Mouse (Mus musculus) small intestine, adult 2 months (tissue): ENCODE measurements at regions not wholly inside any gene's neighbourhood (a gene's known extent, or its start where the extent isn't known, plus 50 kb on each side); places are given as distances from the start of the nearest gene placed in this dataset.

ENCODE experiments used
- H3K27ac ChIP-seq: fragments of 200-500 bp; 2 replicates; pipeline ENCODE4 v1.5.1; 2012; ENCODE audit warnings: low read depth, low read length, control low read depth, inconsistent platforms; ENCODE audit not compliant: insufficient read depth
- H3K27me3 ChIP-seq: fragments of 200-500 bp; 2 replicates; pipeline ENCODE4 v1.6.1; 2012; ENCODE audit warnings: mild to moderate bottlenecking, moderate library complexity, low read length, inconsistent platforms; ENCODE audit not compliant: control insufficient read depth, insufficient read depth
- H3K36me3 ChIP-seq: fragments of 200-500 bp; 2 replicates; pipeline ENCODE4 v1.6.1; 2012; ENCODE audit warnings: mild to moderate bottlenecking, low read length, control low read depth, inconsistent platforms; ENCODE audit not compliant: control insufficient read depth, insufficient read depth
- H3K4me1 ChIP-seq: fragments of 200-500 bp; 2 replicates; pipeline ENCODE4 v1.6.1; 2012; ENCODE audit warnings: low read length, inconsistent platforms, mixed read lengths; ENCODE audit not compliant: control insufficient read depth, insufficient read depth, insufficient read length
- H3K4me3 ChIP-seq: fragments of 200-500 bp; 2 replicates; pipeline ENCODE4 v1.5.1; 2012; ENCODE audit warnings: low read depth, mild to moderate bottlenecking, control low read depth, inconsistent platforms, low read length, moderate library complexity
- CTCF ChIP-seq: fragments of 200-500 bp; IDR thresholded peaks from 2 replicates; pipeline ENCODE4 v1.5.1; 2012; ENCODE audit warnings: low read depth, mild to moderate bottlenecking, control low read depth, inconsistent platforms, low read length, moderate library complexity, mixed read lengths; ENCODE audit not compliant: insufficient replicate concordance, insufficient read length; ENCODE audit errors: extremely low read depth
- POLR2A ChIP-seq: fragments of 200-500 bp; IDR thresholded peaks from 2 replicates; pipeline ENCODE4 v1.6.1; 2012; ENCODE audit warnings: low read depth, mild to moderate bottlenecking, control low read depth, inconsistent platforms, low read length, moderate library complexity
- WGBS: fragments of 180-500 bp; shearing (Covaris S2); methylation state at CpG from one replicate; pipeline ENCODE4 v1.1.7; 2018; 5-methylcytosine and 5-hydroxymethylcytosine counted together

DNA sequence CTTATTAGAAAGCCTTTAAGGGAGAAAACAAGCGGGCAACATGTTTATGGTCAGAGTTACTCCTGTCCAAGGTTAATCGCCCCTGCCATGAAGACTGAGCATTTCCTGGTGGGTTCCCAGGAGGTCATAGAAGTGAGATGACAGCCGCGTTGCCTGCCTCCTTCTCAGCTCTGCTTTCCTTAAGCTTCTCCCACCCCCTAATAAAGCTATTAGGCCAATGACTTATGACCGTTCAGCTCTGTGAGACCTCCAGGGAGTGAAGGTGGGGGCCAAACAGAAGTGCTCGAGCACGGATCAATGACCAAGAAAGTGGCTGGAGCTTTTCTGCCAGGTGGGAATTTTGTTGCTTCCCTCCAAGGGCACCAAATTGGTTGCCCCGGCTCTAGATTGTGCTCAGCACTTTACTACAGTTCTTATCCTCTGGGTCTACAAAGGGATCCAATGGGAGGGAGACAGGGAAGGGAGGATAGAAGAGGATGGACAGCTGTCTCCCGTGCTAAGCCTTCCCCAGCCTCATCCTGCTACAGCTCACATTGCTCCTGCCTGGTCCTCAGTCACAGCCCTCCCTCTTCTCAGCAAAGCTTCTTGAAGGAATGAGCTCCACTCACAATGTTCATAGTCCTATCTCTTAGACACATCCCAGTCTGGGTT lies 151.1 kb upstream of the Ppp2r3a start:
- Histone ChIP-seq H3K27ac (no peak overlapping the region), H3K4me3 (no peak overlapping the region), H3K36me3 (no peaks in the 10 kb centered on the region), H3K27me3 (no peaks in the 10 kb centered on the region), H3K4me1 (no peaks in the 10 kb centered on the region)
- no peak for TF ChIP-seq POLR2A
- TF ChIP-seq CTCF = no peak
- WGBS = 28% methylated on average over 9 of the region's 9 CpGs

DNA sequence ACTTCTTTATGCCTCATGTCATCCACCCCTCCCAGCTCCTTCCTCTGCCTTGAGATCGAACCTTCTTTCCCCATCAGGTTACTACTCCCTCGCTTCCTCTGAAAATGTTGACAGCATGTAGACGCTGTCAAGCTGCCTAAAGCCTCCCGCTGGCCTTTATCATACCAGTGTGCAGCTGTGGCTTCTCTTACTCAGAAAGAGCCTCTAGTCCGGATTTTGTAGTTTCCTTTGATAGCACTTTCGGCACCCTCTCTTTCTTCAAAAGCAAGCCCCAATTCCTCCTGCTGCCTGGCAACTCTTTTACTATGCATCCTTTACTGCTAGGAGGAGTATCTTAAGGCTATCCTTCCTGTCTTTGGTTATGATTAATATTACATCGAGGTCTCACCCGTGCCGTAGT lies 149.8 kb upstream of the Ppp2r3a start:
- H3K36me3 ChIP-seq = no peaks in the 10 kb centered on the region
- H3K27ac ChIP-seq = no peak overlapping the region
- H3K4me1 ChIP-seq = no peaks in the 10 kb centered on the region
- WGBS = 61% methylated on average over 9 of the region's 9 CpGs
- no peak overlapping the region for H3K4me3 ChIP-seq
- TF ChIP-seq POLR2A (no peak), CTCF (no peak)
- no peaks in the 10 kb centered on the region for H3K27me3 ChIP-seq

DNA sequence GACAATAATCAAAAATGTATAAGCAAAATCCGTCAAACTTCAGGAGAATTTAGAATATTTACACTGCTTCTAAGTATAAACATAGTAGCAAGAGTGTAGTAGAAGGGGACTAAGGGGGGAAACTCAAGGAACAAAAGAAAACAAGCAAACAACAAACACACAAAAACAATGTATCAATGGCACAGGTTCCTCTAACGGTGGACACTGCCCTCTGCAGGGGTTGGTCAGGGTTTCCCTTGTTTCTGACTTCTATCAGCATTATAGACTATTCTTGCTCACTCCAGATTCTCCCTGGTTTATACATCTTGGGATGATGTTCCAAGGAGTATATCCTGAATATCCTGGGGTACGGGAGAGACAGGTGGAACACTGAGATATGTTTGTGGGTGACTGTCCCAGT lies 147.3 kb upstream of the Ppp2r3a start:
- 59% methylated on average over 3 of the region's 3 CpGs for WGBS
- no peak for TF ChIP-seq POLR2A
- no peak for TF ChIP-seq CTCF
- H3K27ac ChIP-seq = no peak overlapping the region

DNA sequence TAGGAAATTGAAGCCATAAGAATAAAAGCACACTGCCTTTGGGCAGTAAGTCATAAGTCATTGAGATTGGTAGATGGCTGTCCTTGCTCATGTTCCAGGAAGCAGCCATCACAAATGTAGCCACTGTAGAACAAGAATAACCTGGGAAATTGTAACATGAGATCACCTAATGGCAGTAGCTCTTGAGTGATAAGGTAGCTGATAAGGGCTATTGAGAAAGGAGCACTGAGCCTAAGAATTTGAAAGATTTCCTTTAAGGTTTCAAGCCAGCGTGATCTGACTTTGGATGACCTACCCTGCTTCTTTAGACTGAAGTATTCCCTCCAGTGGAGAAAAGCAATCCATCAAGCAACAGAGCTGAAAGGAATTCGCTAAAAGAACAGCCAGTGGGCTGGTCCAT lies 117.8 kb upstream of the Ppp2r3a start:
- Histone ChIP-seq H3K4me1 (no peaks in the 10 kb centered on the region), H3K27ac (no peak overlapping the region), H3K36me3 (no peaks in the 10 kb centered on the region), H3K27me3 (no peaks in the 10 kb centered on the region), H3K4me3 (no peak overlapping the region)
- TF ChIP-seq POLR2A = no peak
- no peak for TF ChIP-seq CTCF
- WGBS = 11% methylated on average over 2 of the region's 2 CpGs

More for the DNA sequence above, 147.3 kb upstream of the Ppp2r3a start:
- Histone ChIP-seq H3K27me3 (no peaks in the 10 kb centered on the region), H3K4me3 (no peak overlapping the region), H3K36me3 (no peaks in the 10 kb centered on the region), H3K4me1 (no peaks in the 10 kb centered on the region)

DNA sequence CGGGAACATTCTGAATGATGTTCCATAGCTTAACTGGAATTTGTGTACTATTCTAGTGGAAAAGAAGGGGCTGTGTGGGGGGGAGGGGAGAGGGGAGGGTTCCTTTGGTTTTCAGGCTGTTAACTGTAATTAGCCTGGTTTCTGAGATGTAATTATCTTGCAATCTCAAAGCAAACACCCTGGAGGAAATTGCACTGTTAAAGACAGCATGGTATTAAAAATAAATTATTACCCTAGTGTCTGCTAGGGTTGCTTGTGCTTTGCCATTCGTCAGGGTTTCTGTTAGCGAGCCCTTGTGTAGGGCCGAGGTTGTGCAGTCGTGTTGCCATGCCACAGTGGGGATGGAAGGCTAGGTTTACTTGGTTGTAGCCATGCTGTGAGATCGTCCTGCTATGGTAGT lies 105.0 kb upstream of the Ppp2r3a start:
- no peaks in the 10 kb centered on the region for H3K27me3 ChIP-seq
- no peaks in the 10 kb centered on the region for H3K4me1 ChIP-seq
- no peak for TF ChIP-seq POLR2A
- no peak for TF ChIP-seq CTCF
- H3K4me3 ChIP-seq = no peak overlapping the region
- no peak overlapping the region for H3K27ac ChIP-seq
- 68% methylated on average over 6 of the region's 6 CpGs for WGBS
- no peaks in the 10 kb centered on the region for H3K36me3 ChIP-seq

DNA sequence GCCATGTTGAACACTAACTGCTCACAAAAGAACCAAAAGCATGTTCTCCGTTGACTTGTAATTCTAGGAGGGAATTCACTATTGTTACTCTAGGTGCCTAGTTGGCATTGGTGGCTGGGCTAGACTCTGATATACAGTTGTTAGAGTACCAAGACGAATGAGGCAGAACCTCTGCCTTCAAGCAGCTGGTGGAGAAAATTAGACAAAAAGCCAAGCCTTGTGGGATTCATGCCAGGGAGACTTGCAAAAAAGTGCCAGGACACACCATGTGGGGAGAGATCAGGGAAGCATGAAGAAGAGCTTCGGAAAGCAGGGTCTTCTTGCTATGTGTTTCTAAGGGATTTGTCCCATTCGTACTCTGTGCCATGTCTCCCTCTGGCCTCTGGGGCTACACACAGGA lies 97.2 kb upstream of the Ppp2r3a start:
- 88% methylated on average over 4 of the region's 4 CpGs for WGBS
- Histone ChIP-seq H3K4me1 (no peaks in the 10 kb centered on the region), H3K36me3 (no peaks in the 10 kb centered on the region), H3K4me3 (no peak overlapping the region), H3K27ac (no peak overlapping the region), H3K27me3 (no peaks in the 10 kb centered on the region)
- TF ChIP-seq CTCF (no peak), POLR2A (no peak)

DNA sequence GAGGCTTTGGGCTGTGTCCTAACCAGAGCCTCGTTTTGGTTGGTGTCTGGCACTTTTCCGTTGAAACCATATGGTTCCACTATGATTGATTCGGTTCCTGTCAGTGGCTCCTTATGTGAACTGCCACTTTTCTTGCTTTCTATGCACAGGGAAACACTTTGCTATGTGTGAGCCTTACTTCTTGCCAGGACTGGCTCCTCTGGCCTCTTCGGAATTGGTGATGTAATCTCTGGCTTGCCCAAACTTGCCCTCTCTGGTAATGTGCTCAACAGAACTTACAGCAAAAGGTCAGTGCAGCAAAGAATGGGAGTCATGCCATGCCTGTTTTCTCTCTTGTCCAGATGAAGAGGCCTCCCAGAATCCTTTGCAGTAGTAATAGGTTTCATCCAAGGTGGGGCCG lies 91.3 kb upstream of the Ppp2r3a start:
- H3K4me1 ChIP-seq = no peaks in the 10 kb centered on the region
- 77% methylated on average over 5 of the region's 5 CpGs for WGBS
- H3K4me3 ChIP-seq = no peak overlapping the region
- H3K36me3 ChIP-seq = no peaks in the 10 kb centered on the region
- TF ChIP-seq POLR2A = no peak
- no peak for TF ChIP-seq CTCF
- H3K27me3 ChIP-seq = no peaks in the 10 kb centered on the region
- H3K27ac ChIP-seq = no peak overlapping the region

DNA sequence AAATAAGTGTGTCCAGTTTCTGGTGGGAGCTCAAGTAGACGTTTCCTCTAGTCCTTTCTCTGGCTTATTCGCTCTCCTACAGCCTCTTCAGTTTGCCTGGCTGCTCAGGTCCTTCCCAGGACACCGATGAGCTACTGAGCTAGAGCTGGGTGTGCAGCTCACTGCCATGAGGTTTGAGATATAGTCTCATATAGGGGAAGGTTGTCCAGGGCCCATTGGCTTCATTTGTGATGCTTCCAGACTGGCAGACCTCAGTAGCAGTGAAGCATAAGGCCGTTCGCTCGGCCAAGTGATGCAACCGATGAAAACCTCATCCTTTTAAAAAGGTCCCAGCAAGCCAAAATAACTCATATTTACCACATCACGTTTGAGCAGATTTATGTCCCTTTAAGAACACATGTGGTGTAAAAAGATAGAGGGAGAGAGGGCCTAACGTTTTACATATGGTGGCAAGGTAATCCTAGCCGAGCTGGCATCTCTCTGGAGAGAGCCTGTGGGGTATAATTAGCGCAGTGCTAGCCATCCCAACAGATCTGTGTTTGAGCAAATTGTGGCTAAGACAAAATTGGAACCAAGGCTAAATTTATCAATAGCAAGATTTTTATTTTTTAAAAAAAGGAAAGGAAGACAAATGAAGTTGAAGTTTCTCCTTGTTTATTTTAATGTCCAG lies 89.3 kb upstream of the Ppp2r3a start:
- no peaks in the 10 kb centered on the region for H3K4me1 ChIP-seq
- WGBS = 73% methylated on average over 11 of the region's 11 CpGs
- H3K27me3 ChIP-seq = no peaks in the 10 kb centered on the region
- no peaks in the 10 kb centered on the region for H3K36me3 ChIP-seq
- TF ChIP-seq CTCF = no peak
- no peak for TF ChIP-seq POLR2A
- H3K27ac ChIP-seq = no peak overlapping the region
- H3K4me3 ChIP-seq = no peak overlapping the region
